Mouse (Mus musculus) neural tube, embryonic 14.5 days (tissue): ENCODE measurements at regions not wholly inside any gene's neighbourhood (a gene's known extent, or its start where the extent isn't known, plus 50 kb on each side); places are given as distances from the start of the nearest gene placed in this dataset.

ENCODE experiments used
- ATAC-seq: fragments of 200-750 bp; cut with Nextera tagmentation; 2 replicates; pipeline ENCODE4 v1.8.0; 2017; ENCODE audit warnings: low read depth, mild to moderate bottlenecking, moderate TSS enrichment, moderate library complexity
- H3K27ac ChIP-seq: fragments of 300-500 bp; sonication (generic); 2 replicates; pipeline ENCODE4 v1.5.1; 2014; ENCODE audit warnings: low read depth, mild to moderate bottlenecking, control low read depth, low read length, moderate library complexity, mixed read lengths
- H3K27me3 ChIP-seq: fragments of 300-500 bp; sonication (generic); 2 replicates; pipeline ENCODE4 v1.6.1; 2014; ENCODE audit warnings: low read length; ENCODE audit not compliant: control insufficient read depth, insufficient read depth
- H3K36me3 ChIP-seq: fragments of 300-500 bp; sonication (generic); 2 replicates; pipeline ENCODE4 v1.6.1; 2014; ENCODE audit warnings: low read length, mixed read lengths; ENCODE audit not compliant: control insufficient read depth, insufficient read depth
- H3K4me1 ChIP-seq: fragments of 300-500 bp; sonication (generic); 2 replicates; pipeline ENCODE4 v1.6.1; 2014; ENCODE audit warnings: low read length; ENCODE audit not compliant: control insufficient read depth, insufficient read depth
- H3K4me2 ChIP-seq: fragments of 300-500 bp; sonication (generic); 2 replicates; pipeline ENCODE4 v1.6.1; 2014; ENCODE audit warnings: mild to moderate bottlenecking, low read depth, low read length, control low read depth
- H3K4me3 ChIP-seq: fragments of 300-500 bp; sonication (generic); 2 replicates; pipeline ENCODE4 v1.5.1; 2014; ENCODE audit warnings: low read depth, low read length, control low read depth, mixed read lengths
- H3K9ac ChIP-seq: fragments of 300-500 bp; sonication (generic); replicated peaks from 2 replicates; pipeline ENCODE4 v1.6.1; 2014; ENCODE audit warnings: low read depth, mild to moderate bottlenecking, control low read depth, low read length, mixed read lengths
- H3K9me3 ChIP-seq: fragments of 300-500 bp; sonication (generic); 2 replicates; pipeline ENCODE4 v1.6.1; 2016; ENCODE audit warnings: low read length; ENCODE audit not compliant: control insufficient read depth
- WGBS: fragments of 180-500 bp; shearing (Covaris S2); extraction: QIAGEN DNeasy Blood & Tissue Kit; methylation state at CpG from one replicate; pipeline ENCODE4 v1.1.7; 2014; 5-methylcytosine and 5-hydroxymethylcytosine counted together

DNA sequence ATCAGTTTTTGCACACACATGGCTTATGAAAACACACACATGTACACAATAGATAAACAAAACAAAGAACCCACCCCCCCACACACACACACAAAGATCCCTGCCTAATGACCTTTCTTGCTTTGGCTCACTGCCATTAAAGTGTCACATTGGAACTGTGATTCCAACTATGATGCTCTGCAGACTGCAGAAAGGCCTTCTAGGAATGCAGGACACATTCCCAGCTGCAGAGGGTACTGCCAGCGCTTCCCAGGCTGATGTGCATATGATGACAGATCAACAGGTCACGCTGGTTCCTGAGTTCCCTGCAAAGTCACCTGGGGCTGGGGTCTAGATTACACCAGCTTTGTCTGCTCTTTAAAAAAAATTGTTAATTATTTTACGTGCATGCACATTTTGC is 68.1 kb upstream of the Ppm1j start:
- no peak overlapping the region for H3K4me2 ChIP-seq
- WGBS = 84% methylated on average over 3 of the region's 3 CpGs
- ATAC-seq = no peak
- H3K36me3 ChIP-seq = no peaks in the 10 kb centered on the region
- no peaks in the 10 kb centered on the region for H3K9me3 ChIP-seq
- H3K27me3 ChIP-seq = no peaks in the 10 kb centered on the region
- no peak overlapping the region for H3K9ac ChIP-seq
- no peak overlapping the region for H3K27ac ChIP-seq
- H3K4me1 ChIP-seq = 0 out of 2 replicates have a peak, but pooled peaks cover 2% of the 10 kb centered on the region
- H3K4me3 ChIP-seq = no peak overlapping the region

DNA sequence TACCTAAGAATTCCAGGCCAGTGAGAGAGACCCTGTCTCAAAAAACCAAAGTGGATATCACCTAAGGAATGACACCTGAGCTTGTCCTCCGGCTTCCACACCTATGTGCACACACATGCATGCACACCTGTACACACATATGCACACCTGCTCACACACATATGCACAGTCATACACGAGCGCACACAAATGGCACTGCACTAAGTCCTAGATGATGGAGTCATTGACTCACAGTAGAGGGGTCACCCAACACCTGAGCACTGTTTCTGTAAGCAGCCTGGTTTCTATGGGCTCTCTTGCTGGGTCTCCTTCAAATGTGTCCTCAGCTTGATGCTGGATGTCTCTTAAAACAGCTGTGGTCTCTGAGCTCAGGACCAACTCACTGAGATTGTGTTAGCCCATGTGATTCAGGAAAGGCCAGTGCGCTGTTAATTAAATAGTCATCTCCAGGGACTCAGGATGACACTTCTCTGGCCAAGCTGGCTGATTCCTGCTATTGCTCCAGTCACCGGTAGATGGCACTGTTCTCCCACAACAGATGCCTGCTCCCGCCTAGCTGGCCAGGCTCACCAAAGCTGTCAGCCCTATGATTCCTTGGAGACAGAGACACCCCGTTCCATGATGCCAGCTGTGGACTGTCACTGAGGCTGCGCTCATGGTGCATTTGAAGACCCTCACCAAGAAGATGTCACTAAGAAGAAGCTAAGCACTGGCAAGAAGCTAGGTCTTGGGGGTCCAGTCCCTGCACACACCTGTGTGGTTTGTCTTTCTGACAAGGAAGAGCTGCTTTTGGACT is 66.8 kb upstream of the Ppm1j start:
- Histone ChIP-seq H3K9ac (0 out of 2 replicates have a peak overlapping the region, but pooled peaks have one; percentile 32), H3K27ac (no peak overlapping the region), H3K4me1 (0 out of 2 replicates have a peak, but pooled peaks cover 2% of the 10 kb centered on the region), H3K9me3 (no peaks in the 10 kb centered on the region), H3K27me3 (no peaks in the 10 kb centered on the region), H3K4me3 (no peak overlapping the region), H3K4me2 (peak overlapping the region; percentile 32), H3K36me3 (no peaks in the 10 kb centered on the region)
- ATAC-seq = peak; percentile 79
- WGBS = 25% methylated on average over 8 of the region's 8 CpGs

DNA sequence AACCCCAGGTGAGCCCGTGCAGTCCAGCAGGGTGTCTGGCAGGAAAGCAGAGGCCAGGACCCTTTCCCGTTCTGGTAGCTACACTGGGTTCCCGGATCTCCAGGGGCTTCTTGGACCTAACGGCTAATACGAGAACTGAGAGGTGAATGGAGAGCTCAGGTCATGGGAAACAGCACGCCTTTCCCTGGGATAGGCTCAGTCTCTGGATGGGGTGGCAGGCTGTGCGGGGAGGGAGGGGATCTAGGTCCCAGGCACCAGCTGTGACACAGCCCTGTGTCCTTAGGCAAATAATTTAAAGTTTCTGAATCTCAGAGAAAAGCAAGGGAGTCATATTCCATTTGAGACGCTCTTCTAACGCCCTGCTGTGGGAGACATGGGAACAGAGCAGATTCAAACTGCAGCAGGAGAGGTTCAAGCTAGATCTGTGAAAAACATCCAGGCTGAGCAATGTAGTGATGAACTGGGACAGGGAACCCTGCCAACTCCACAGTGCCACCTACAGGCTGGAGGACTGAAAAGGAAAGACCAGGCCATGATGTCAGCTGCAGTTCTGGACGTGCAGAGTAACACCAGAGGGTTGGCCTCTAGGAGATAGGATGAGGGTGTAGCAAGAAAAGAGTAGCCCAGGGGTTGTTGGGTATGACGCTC is 66.1 kb upstream of the Ppm1j start:
- Histone ChIP-seq H3K36me3 (no peaks in the 10 kb centered on the region), H3K27me3 (no peaks in the 10 kb centered on the region), H3K4me3 (no peak overlapping the region)

More for the DNA sequence above, 66.1 kb upstream of the Ppm1j start:
- 0 out of 2 replicates have a peak, but pooled peaks cover 2% of the 10 kb centered on the region for H3K4me1 ChIP-seq
- H3K4me2 ChIP-seq = peak overlapping the region; percentile 32
- H3K27ac ChIP-seq = no peak overlapping the region
- peak; percentile 44; the same call in 1 of the 2 replicates for ATAC-seq
- 54% methylated on average over 11 of the region's 11 CpGs for WGBS
- H3K9ac ChIP-seq = 0 out of 2 replicates have a peak overlapping the region, but pooled peaks have one; percentile 32
- H3K9me3 ChIP-seq = no peaks in the 10 kb centered on the region
